Mouse (Mus musculus): ENCODE results near the gene Rex2.
"Not testable (repeated sequence)": the region's sequence is repeated elsewhere in the genome, so short reads cannot be mapped to it uniquely, and the experiment has no call there.

Rex2 gene

GRCm38 (mm10) chr4:147021550-147021949, at the start of gene Rex2:
TSS of gene Rex2 (plus strand) at chr4:147021850.
- not testable (repeated sequence) for DNase-seq (ENCODE audit: low read depth, low spot score)

- DNase-seq (ENCODE audit: low read depth, low spot score), result not testable (repeated sequence)
Observed at GRCm38 (mm10) chr4:146976581-146976980, 45.1 kb upstream of the Rex2 start.

- not testable (repeated sequence) for DNase-seq (ENCODE audit: low read depth, low spot score)
Observed at GRCm38 (mm10) chr4:147018400-147018799, 3.2 kb upstream of the Rex2 start.

- not testable (repeated sequence) for DNase-seq (ENCODE audit: low read depth, low spot score)
Observed at GRCm38 (mm10) chr4:147026374-147026773, 4.7 kb downstream of the Rex2 start.

- DNase-seq (ENCODE audit: low read depth, low spot score), result not testable (repeated sequence)
Observed at GRCm38 (mm10) chr4:147031308-147032036, 9.8 kb downstream of the Rex2 start.

- not testable (repeated sequence) for DNase-seq (ENCODE audit: low read depth, low spot score)
Observed at GRCm38 (mm10) chr4:147063768-147064167, 42.1 kb downstream of the Rex2 start.

GRCm38 (mm10) chr4:147065861-147066260, 44.2 kb downstream of the Rex2 start:
- not testable (repeated sequence) for DNase-seq (ENCODE audit: low read depth, low spot score)

GRCm38 (mm10) chr4:147066380-147066779, 44.7 kb downstream of the Rex2 start:
- DNase-seq (ENCODE audit: low read depth, low spot score), result not testable (repeated sequence)

- DNase-seq (ENCODE audit: low read depth, low spot score), result not testable (repeated sequence)
Observed at GRCm38 (mm10) chr4:147095641-147096040, 74.0 kb downstream of the Rex2 start.

- peak; percentile 13 for DNase-seq (ENCODE audit: low read depth, low spot score)
Observed at GRCm38 (mm10) chr4:147101666-147102626, 80.3 kb downstream of the Rex2 start.

GRCm38 (mm10) chr4:147103814-147104213, 82.2 kb downstream of the Rex2 start:
- not testable (repeated sequence) for DNase-seq (ENCODE audit: low read depth, low spot score)
